Mouse (Mus musculus): ENCODE measurements around the gene Pttg1.

Gene Pttg1

GRCm38 (mm10) chr11:43374956-43375355 lies 51.1 kb downstream of the Pttg1 start:
- no peak for DNase-seq

- DNase-seq: no peak
Measured at GRCm38 (mm10) chr11:43373367-43373766, 52.7 kb downstream of the Pttg1 start.

- no peak for DNase-seq
Measured at GRCm38 (mm10) chr11:43371807-43372206, 54.2 kb downstream of the Pttg1 start.
